Mouse (Mus musculus) intestine, embryonic 15.5 days (tissue): ENCODE measurements at regions not wholly inside any gene's neighbourhood (a gene's known extent, or its start where the extent isn't known, plus 50 kb on each side); places are given as distances from the start of the nearest gene placed in this dataset.

ENCODE experiments used
- ATAC-seq: fragments of 200-750 bp; cut with Nextera tagmentation; 2 replicates; pipeline ENCODE4 v1.8.0; 2017; ENCODE audit warnings: moderate TSS enrichment, moderate library complexity
- H3K27ac ChIP-seq: fragments of 300-500 bp; sonication (generic); 2 replicates; pipeline ENCODE4 v1.5.1; 2015; ENCODE audit warnings: mild to moderate bottlenecking, inconsistent platforms
- H3K27me3 ChIP-seq: fragments of 300-500 bp; sonication (generic); replicated peaks from 2 replicates; pipeline ENCODE4 v1.6.1; 2015; ENCODE audit warnings: inconsistent platforms
- H3K36me3 ChIP-seq: fragments of 300-500 bp; sonication (generic); 2 replicates; pipeline ENCODE4 v1.6.1; 2015; ENCODE audit warnings: inconsistent platforms
- H3K4me1 ChIP-seq: fragments of 300-500 bp; sonication (generic); replicated peaks from 2 replicates; pipeline ENCODE4 v1.6.1; 2015; ENCODE audit warnings: inconsistent platforms
- H3K4me2 ChIP-seq: fragments of 300-500 bp; sonication (generic); replicated peaks from 2 replicates; pipeline ENCODE4 v1.6.1; 2015; ENCODE audit warnings: mild to moderate bottlenecking, inconsistent platforms
- H3K4me3 ChIP-seq: fragments of 300-500 bp; sonication (generic); replicated peaks from 2 replicates; pipeline ENCODE4 v1.5.1; 2015; ENCODE audit warnings: inconsistent platforms
- H3K9ac ChIP-seq: fragments of 300-500 bp; sonication (generic); 2 replicates; pipeline ENCODE4 v1.6.1; 2015; ENCODE audit warnings: inconsistent platforms
- H3K9me3 ChIP-seq: fragments of 300-500 bp; sonication (generic); 2 replicates; pipeline ENCODE4 v1.6.1; 2016; ENCODE audit warnings: inconsistent platforms
- WGBS: fragments of 180-500 bp; shearing (Covaris S2); methylation state at CpG from one replicate; pipeline ENCODE4 v1.1.7; 2015; 5-methylcytosine and 5-hydroxymethylcytosine counted together

DNA sequence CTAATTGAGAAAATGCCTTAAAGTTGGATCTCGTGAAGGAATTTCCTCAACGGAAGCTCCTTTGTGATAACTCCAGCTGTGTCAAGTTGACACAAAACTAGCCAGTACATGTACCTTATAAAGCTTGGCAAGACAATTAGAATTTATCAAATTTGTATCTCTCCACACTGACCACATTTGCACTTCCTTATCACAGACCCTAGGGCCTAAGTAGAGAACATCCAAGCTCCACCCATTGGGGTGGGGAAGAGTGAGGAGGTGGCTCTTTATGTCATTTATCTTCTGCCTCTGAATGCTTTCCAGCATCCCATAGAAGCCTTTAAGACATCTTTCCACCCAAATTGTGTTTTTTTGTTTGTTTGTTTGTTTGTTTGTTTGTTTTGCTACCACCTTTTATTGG lies 146.8 kb downstream of the Cd55b start:
- WGBS, result 91% methylated on average over 2 of the region's 2 CpGs
- H3K9me3 ChIP-seq, result no peaks in the 10 kb centered on the region
- no peak overlapping the region for H3K4me3 ChIP-seq
- no peaks in the 10 kb centered on the region for H3K4me1 ChIP-seq
- no peaks in the 10 kb centered on the region for H3K27me3 ChIP-seq
- H3K36me3 ChIP-seq, result no peaks in the 10 kb centered on the region
- H3K4me2 ChIP-seq, result no peak overlapping the region
- no peak overlapping the region for H3K9ac ChIP-seq
- ATAC-seq, result no peak
- H3K27ac ChIP-seq, result no peak overlapping the region

DNA sequence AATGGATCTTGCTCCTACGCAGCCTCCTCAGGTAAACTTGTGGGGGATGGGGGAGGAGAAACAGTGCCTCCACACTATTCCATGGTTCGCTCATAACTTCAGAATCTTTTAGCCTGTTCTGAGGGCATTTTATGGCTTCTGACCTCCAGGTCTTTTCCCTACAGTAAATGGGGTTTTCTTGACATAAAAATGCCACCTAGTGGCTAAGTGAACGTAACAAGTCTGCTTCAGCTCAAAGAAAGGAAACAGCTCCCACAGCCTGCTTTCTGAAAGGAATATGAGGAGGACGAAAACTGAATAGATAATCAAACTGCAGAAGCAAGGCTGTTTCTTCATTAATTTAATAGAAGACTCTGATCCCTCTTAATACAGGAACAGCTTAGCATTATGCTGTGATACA lies 148.3 kb downstream of the Cd55b start:
- H3K27ac ChIP-seq, result no peak overlapping the region
- H3K4me3 ChIP-seq, result no peak overlapping the region
- no peaks in the 10 kb centered on the region for H3K9me3 ChIP-seq
- WGBS, result 44% methylated on average over 4 of the region's 4 CpGs
- no peaks in the 10 kb centered on the region for H3K36me3 ChIP-seq
- H3K4me2 ChIP-seq, result no peak overlapping the region
- H3K9ac ChIP-seq, result no peak overlapping the region
- no peak for ATAC-seq
- no peaks in the 10 kb centered on the region for H3K27me3 ChIP-seq
- H3K4me1 ChIP-seq, result no peaks in the 10 kb centered on the region

DNA sequence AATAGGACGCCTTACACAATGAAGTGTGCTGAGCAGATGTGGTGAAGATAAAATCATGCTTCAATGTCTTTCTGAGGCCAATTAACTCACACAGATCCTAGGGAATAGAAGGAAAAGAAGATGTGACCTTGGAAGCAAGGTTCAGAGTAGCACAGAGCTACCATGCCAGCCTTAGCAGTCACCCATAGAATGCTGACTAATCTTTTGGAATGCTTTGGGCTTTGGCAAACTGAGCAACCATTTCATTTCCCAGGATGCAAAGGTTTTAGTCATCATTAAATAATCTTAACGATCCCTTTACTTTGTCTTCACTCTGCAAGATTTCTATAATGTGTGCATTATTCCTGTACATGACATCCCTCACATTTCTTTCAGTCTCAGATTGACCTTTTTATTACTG lies 152.4 kb downstream of the Cd55b start:
- no peak for ATAC-seq
- Histone ChIP-seq H3K27ac (no peak overlapping the region), H3K4me3 (no peak overlapping the region), H3K36me3 (no peaks in the 10 kb centered on the region), H3K4me2 (no peak overlapping the region), H3K9ac (no peak overlapping the region), H3K9me3 (no peaks in the 10 kb centered on the region), H3K27me3 (no peaks in the 10 kb centered on the region), H3K4me1 (no peaks in the 10 kb centered on the region)
- WGBS, result 81% methylated on average over 2 of the region's 2 CpGs
